Mouse (Mus musculus): ENCODE data around the gene Ccdc24.
A peak's percentile ranks its signal among the peaks of the same experiment; 100 is the strongest.

Ccdc24 gene

GRCm38 (mm10) chr4:117872471-117872886 lies at the start of gene Ccdc24:
Ccdc24 (minus strand) TSS chr4:117872557.
- DNase-seq (ENCODE audit: low spot score) = peak; percentile 58

- DNase-seq (ENCODE audit: low spot score) = no peak
Observed at GRCm38 (mm10) chr4:117921358-117921757, 49.0 kb upstream of the Ccdc24 start.

GRCm38 (mm10) chr4:117918762-117919161 lies 46.4 kb upstream of the Ccdc24 start:
- no peak for DNase-seq (ENCODE audit: low spot score)

GRCm38 (mm10) chr4:117918261-117918660 lies 45.9 kb upstream of the Ccdc24 start:
- DNase-seq (ENCODE audit: low spot score) = no peak

GRCm38 (mm10) chr4:117917847-117918246 lies 45.5 kb upstream of the Ccdc24 start:
- no peak for DNase-seq (ENCODE audit: low spot score)

- DNase-seq (ENCODE audit: low spot score) = no peak
Observed at GRCm38 (mm10) chr4:117917402-117917801, 45.0 kb upstream of the Ccdc24 start.

GRCm38 (mm10) chr4:117916386-117916785 lies 44.0 kb upstream of the Ccdc24 start:
- no peak for DNase-seq (ENCODE audit: low spot score)

GRCm38 (mm10) chr4:117915489-117916105 lies 43.2 kb upstream of the Ccdc24 start:
- DNase-seq (ENCODE audit: low spot score) = no peak

GRCm38 (mm10) chr4:117914591-117915442 lies 42.5 kb upstream of the Ccdc24 start, which contains the start of gene Ipo13:
Ipo13 (minus strand) TSS chr4:117914999.
- DNase-seq (ENCODE audit: low spot score) = peak; percentile 95

- no peak for DNase-seq (ENCODE audit: low spot score)
Observed at GRCm38 (mm10) chr4:117914031-117914430, 41.7 kb upstream of the Ccdc24 start.

GRCm38 (mm10) chr4:117913421-117913820 lies 41.1 kb upstream of the Ccdc24 start:
- DNase-seq (ENCODE audit: low spot score) = no peak

GRCm38 (mm10) chr4:117912685-117913273 lies 40.4 kb upstream of the Ccdc24 start:
- DNase-seq (ENCODE audit: low spot score) = no peak

GRCm38 (mm10) chr4:117912131-117912561 lies 39.8 kb upstream of the Ccdc24 start:
- DNase-seq (ENCODE audit: low spot score) = no peak

- peak; percentile 47 for DNase-seq (ENCODE audit: low spot score)
Observed at GRCm38 (mm10) chr4:117908834-117909453, 36.6 kb upstream of the Ccdc24 start.

GRCm38 (mm10) chr4:117906196-117906595 lies 33.8 kb upstream of the Ccdc24 start:
- DNase-seq (ENCODE audit: low spot score) = no peak

GRCm38 (mm10) chr4:117904761-117905160 lies 32.4 kb upstream of the Ccdc24 start:
- DNase-seq (ENCODE audit: low spot score) = no peak

GRCm38 (mm10) chr4:117904094-117904493 lies 31.7 kb upstream of the Ccdc24 start:
- no peak for DNase-seq (ENCODE audit: low spot score)

GRCm38 (mm10) chr4:117898111-117898510 lies 25.8 kb upstream of the Ccdc24 start:
- DNase-seq (ENCODE audit: low spot score) = no peak

GRCm38 (mm10) chr4:117896031-117896430 lies 23.7 kb upstream of the Ccdc24 start:
- no peak for DNase-seq (ENCODE audit: low spot score)

GRCm38 (mm10) chr4:117895339-117895738 lies 23.0 kb upstream of the Ccdc24 start:
- DNase-seq (ENCODE audit: low spot score) = no peak

GRCm38 (mm10) chr4:117894601-117895000 lies 22.2 kb upstream of the Ccdc24 start:
- no peak for DNase-seq (ENCODE audit: low spot score)

- peak; percentile 63 for DNase-seq (ENCODE audit: low spot score)
Observed at GRCm38 (mm10) chr4:117893376-117893775, 21.0 kb upstream of the Ccdc24 start.

All from retina, embryonic 14.5 days (tissue).